Mouse (Mus musculus): Measurements from ENCODE around the gene Rtl9.

DNA sequence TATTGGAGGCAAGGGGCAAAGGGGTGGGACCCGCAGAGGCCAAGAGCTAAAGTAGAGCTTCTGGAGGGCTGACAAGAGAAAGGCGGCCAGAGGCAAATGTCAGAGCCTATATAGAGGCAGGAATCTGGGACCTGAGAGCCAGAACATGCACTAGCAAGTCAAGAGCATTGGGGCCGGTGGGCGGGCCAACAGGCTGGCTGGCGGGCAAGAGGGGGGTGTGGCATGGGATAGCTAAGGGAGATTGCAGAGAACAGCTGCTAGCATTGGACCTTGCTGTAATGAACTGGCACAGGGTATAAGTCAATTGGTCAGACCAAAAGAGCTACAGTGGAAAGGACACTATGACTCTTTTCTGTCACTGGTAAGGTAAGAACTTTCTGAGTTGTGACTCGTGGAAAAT is 1.8 kb upstream of the Rtl9 start:
- TF ChIP-seq POLR2A (IDR thresholded peaks at IDR 0.05; ENCODE audit: low read depth, low read length), result no peak
- no peak for TF ChIP-seq CTCF (IDR thresholded peaks at IDR 0.05; ENCODE audit: extremely low read depth, insufficient read length, insufficient replicate concordance, low read depth, low read length)
